Mouse (Mus musculus): Measurements from ENCODE around the gene 4931406P16Rik. TPM values are rescaled to one million over a fixed set of nuclear protein-coding genes. Genes with fewer than 3 reads are reported as not detected.

4931406P16Rik gene
- 26.9 and 29.3 TPM in 2 replicates for polyA plus RNA-seq (2015; fragmentation: Nextera tagmentation; extraction: Ambion mirVana)

GRCm38 (mm10) chr7:34313443-34313875 lies at the start of gene 4931406P16Rik:
Gene 4931406P16Rik (minus strand): TSS chr7:34313551.
- Histone ChIP-seq H3K9me3 (no peaks in the 10 kb centered on the region), H3K4me3 (replicated peaks) (peak within 1 kb of the TSS; percentile 94), H3K27ac (peak within 1 kb of the TSS; percentile 91), H3K36me3 (no peaks in the 10 kb centered on the region), H3K27me3 (no peaks in the 10 kb centered on the region), H3K4me1 (replicated peaks) (peaks cover 14% of the 10 kb centered on the region), H3K4me2 (replicated peaks) (peak within 1 kb of the TSS; percentile 84), H3K9ac (replicated peaks) (peak within 1 kb of the TSS; percentile 96)
- WGBS: 0% methylated on average over 35 of the region's 41 CpGs
- ATAC-seq: peak; percentile 93

- Histone ChIP-seq H3K4me2 (replicated peaks) (no peak overlapping the region), H3K27me3 (no peaks in the 10 kb centered on the region), H3K27ac (no peak overlapping the region), H3K4me1 (replicated peaks) (no peaks in the 10 kb centered on the region), H3K4me3 (replicated peaks) (no peak overlapping the region), H3K36me3 (peaks cover 60% of the 10 kb centered on the region), H3K9me3 (no peaks in the 10 kb centered on the region), H3K9ac (replicated peaks) (no peak overlapping the region)
- 97% methylated on average over 4 of the region's 4 CpGs for WGBS
- ATAC-seq: no peak
Observed at GRCm38 (mm10) chr7:34355629-34356028, 42.3 kb upstream of the 4931406P16Rik start.

GRCm38 (mm10) chr7:34351997-34352396 lies 38.6 kb upstream of the 4931406P16Rik start:
- Histone ChIP-seq H3K9ac (replicated peaks) (no peak overlapping the region), H3K36me3 (peaks cover 82% of the 10 kb centered on the region), H3K4me3 (replicated peaks) (no peak overlapping the region), H3K4me1 (replicated peaks) (no peaks in the 10 kb centered on the region), H3K9me3 (no peaks in the 10 kb centered on the region), H3K27ac (no peak overlapping the region), H3K27me3 (no peaks in the 10 kb centered on the region), H3K4me2 (replicated peaks) (no peak overlapping the region)
- WGBS: 86% methylated on average over 1 of the region's 1 CpGs
- ATAC-seq: no peak

GRCm38 (mm10) chr7:34350166-34350565 lies 36.8 kb upstream of the 4931406P16Rik start:
- H3K36me3 ChIP-seq: peaks cover 89% of the 10 kb centered on the region
- ATAC-seq: no peak

GRCm38 (mm10) chr7:34348011-34348410 lies 34.7 kb upstream of the 4931406P16Rik start:
- H3K36me3 ChIP-seq: peaks cover 91% of the 10 kb centered on the region
- 96% methylated on average over 1 of the region's 1 CpGs for WGBS
- no peaks in the 10 kb centered on the region for H3K4me1 ChIP-seq (replicated peaks)
- no peak overlapping the region for H3K4me2 ChIP-seq (replicated peaks)
- no peaks in the 10 kb centered on the region for H3K27me3 ChIP-seq
- H3K9ac ChIP-seq (replicated peaks): no peak overlapping the region
- no peak overlapping the region for H3K27ac ChIP-seq
- no peak overlapping the region for H3K4me3 ChIP-seq (replicated peaks)
- H3K9me3 ChIP-seq: no peaks in the 10 kb centered on the region
- no peak for ATAC-seq

More at GRCm38 (mm10) chr7:34350166-34350565, 36.8 kb upstream of the 4931406P16Rik start:
- Histone ChIP-seq H3K27me3 (no peaks in the 10 kb centered on the region), H3K4me3 (replicated peaks) (no peak overlapping the region), H3K27ac (no peak overlapping the region), H3K4me2 (replicated peaks) (no peak overlapping the region), H3K9me3 (no peaks in the 10 kb centered on the region), H3K4me1 (replicated peaks) (no peaks in the 10 kb centered on the region), H3K9ac (replicated peaks) (no peak overlapping the region)
- 95% methylated on average over 5 of the region's 5 CpGs for WGBS

GRCm38 (mm10) chr7:34347041-34347440 lies 33.7 kb upstream of the 4931406P16Rik start:
- H3K36me3 ChIP-seq: peaks cover 92% of the 10 kb centered on the region
- ATAC-seq: no peak
- H3K4me2 ChIP-seq (replicated peaks): no peak overlapping the region
- H3K9me3 ChIP-seq: no peaks in the 10 kb centered on the region
- WGBS: 93% methylated on average over 3 of the region's 3 CpGs
- no peak overlapping the region for H3K27ac ChIP-seq
- no peak overlapping the region for H3K9ac ChIP-seq (replicated peaks)
- H3K27me3 ChIP-seq: no peaks in the 10 kb centered on the region
- no peaks in the 10 kb centered on the region for H3K4me1 ChIP-seq (replicated peaks)
- no peak overlapping the region for H3K4me3 ChIP-seq (replicated peaks)

GRCm38 (mm10) chr7:34346505-34346904 lies 33.2 kb upstream of the 4931406P16Rik start:
- Histone ChIP-seq H3K4me3 (replicated peaks) (no peak overlapping the region), H3K36me3 (peaks cover 93% of the 10 kb centered on the region), H3K4me1 (replicated peaks) (no peaks in the 10 kb centered on the region), H3K27ac (no peak overlapping the region), H3K27me3 (no peaks in the 10 kb centered on the region), H3K9me3 (no peaks in the 10 kb centered on the region), H3K4me2 (replicated peaks) (no peak overlapping the region), H3K9ac (replicated peaks) (no peak overlapping the region)
- no peak for ATAC-seq
- WGBS: 95% methylated on average over 4 of the region's 4 CpGs

- Histone ChIP-seq H3K4me2 (replicated peaks) (no peak overlapping the region), H3K4me3 (replicated peaks) (no peak overlapping the region), H3K27ac (no peak overlapping the region), H3K9me3 (no peaks in the 10 kb centered on the region), H3K36me3 (peaks cover 78% of the 10 kb centered on the region), H3K9ac (replicated peaks) (no peak overlapping the region), H3K4me1 (replicated peaks) (no peaks in the 10 kb centered on the region), H3K27me3 (no peaks in the 10 kb centered on the region)
- no peak for ATAC-seq
- WGBS: 96% methylated on average over 10 of the region's 10 CpGs
Observed at GRCm38 (mm10) chr7:34342040-34342793, 28.9 kb upstream of the 4931406P16Rik start.

GRCm38 (mm10) chr7:34340841-34341240 lies 27.5 kb upstream of the 4931406P16Rik start:
- no peak for ATAC-seq
- no peak overlapping the region for H3K4me3 ChIP-seq (replicated peaks)
- H3K4me1 ChIP-seq (replicated peaks): no peaks in the 10 kb centered on the region
- H3K9me3 ChIP-seq: peaks cover 3% of the 10 kb centered on the region; the same call in 1 of the 2 replicates
- H3K36me3 ChIP-seq: peaks cover 67% of the 10 kb centered on the region
- 93% methylated on average over 5 of the region's 5 CpGs for WGBS
- no peak overlapping the region for H3K4me2 ChIP-seq (replicated peaks)
- no peak overlapping the region for H3K9ac ChIP-seq (replicated peaks)
- H3K27ac ChIP-seq: no peak overlapping the region
- no peaks in the 10 kb centered on the region for H3K27me3 ChIP-seq

- no peak for ATAC-seq
- H3K9ac ChIP-seq (replicated peaks): no peak overlapping the region
- peaks cover 3% of the 10 kb centered on the region; the same call in 1 of the 2 replicates for H3K9me3 ChIP-seq
- H3K36me3 ChIP-seq: peaks cover 54% of the 10 kb centered on the region
- no peaks in the 10 kb centered on the region for H3K4me1 ChIP-seq (replicated peaks)
- no peak overlapping the region for H3K4me2 ChIP-seq (replicated peaks)
- no peak overlapping the region for H3K4me3 ChIP-seq (replicated peaks)
- H3K27ac ChIP-seq: no peak overlapping the region
- no peaks in the 10 kb centered on the region for H3K27me3 ChIP-seq
- 86% methylated on average over 5 of the region's 5 CpGs for WGBS
Observed at GRCm38 (mm10) chr7:34339164-34339489, 25.8 kb upstream of the 4931406P16Rik start.

GRCm38 (mm10) chr7:34338445-34339163 lies 25.3 kb upstream of the 4931406P16Rik start:
- ATAC-seq: no peak
- WGBS: 85% methylated on average over 9 of the region's 9 CpGs
- H3K9ac ChIP-seq (replicated peaks): no peak overlapping the region

GRCm38 (mm10) chr7:34337268-34337667 lies 23.9 kb upstream of the 4931406P16Rik start:
- H3K9me3 ChIP-seq: peaks cover 3% of the 10 kb centered on the region; the same call in 1 of the 2 replicates
- WGBS: 90% methylated on average over 2 of the region's 2 CpGs
- H3K4me2 ChIP-seq (replicated peaks): no peak overlapping the region

More at GRCm38 (mm10) chr7:34338445-34339163, 25.3 kb upstream of the 4931406P16Rik start:
- H3K4me2 ChIP-seq (replicated peaks): no peak overlapping the region
- peaks cover 3% of the 10 kb centered on the region; the same call in 1 of the 2 replicates for H3K9me3 ChIP-seq
- no peaks in the 10 kb centered on the region for H3K27me3 ChIP-seq
- no peak overlapping the region for H3K27ac ChIP-seq
- H3K4me1 ChIP-seq (replicated peaks): no peaks in the 10 kb centered on the region
- H3K4me3 ChIP-seq (replicated peaks): no peak overlapping the region
- H3K36me3 ChIP-seq: peaks cover 49% of the 10 kb centered on the region

More at GRCm38 (mm10) chr7:34337268-34337667, 23.9 kb upstream of the 4931406P16Rik start:
- Histone ChIP-seq H3K4me3 (replicated peaks) (no peak overlapping the region), H3K9ac (replicated peaks) (no peak overlapping the region), H3K27me3 (no peaks in the 10 kb centered on the region), H3K27ac (no peak overlapping the region), H3K4me1 (replicated peaks) (no peaks in the 10 kb centered on the region), H3K36me3 (peaks cover 36% of the 10 kb centered on the region)
- ATAC-seq: no peak
